Mouse (Mus musculus) kidney, postnatal 25 days (tissue): ENCODE data around the gene Cyp4f40.
A peak's percentile ranks its signal among the peaks of the same experiment; 100 is the strongest.
"Not testable (repeated sequence)": the region's sequence is repeated elsewhere in the genome, so short reads cannot be mapped to it uniquely, and the experiment has no call there.

Experiments
- DNase-seq, 2 experiments: peaks; one replicate each; pipeline ENCODE4 v3.0.0; 2021; ENCODE audit warnings: mixed read lengths in 2 of 2

Gene Cyp4f40

GRCm38 (mm10) chr17:32658712-32659111 is at the start of gene Cyp4f40:
Gene Cyp4f40, plus strand, starts transcription at chr17:32658900.
- peak; percentile 74 to 82 for DNase-seq

GRCm38 (mm10) chr17:32610231-32610630 is 48.5 kb upstream of the Cyp4f40 start:
- DNase-seq = not testable (repeated sequence)

GRCm38 (mm10) chr17:32610896-32611295 is 47.8 kb upstream of the Cyp4f40 start:
- no peak for DNase-seq

GRCm38 (mm10) chr17:32612417-32612816 is 46.3 kb upstream of the Cyp4f40 start:
- DNase-seq = no peak

GRCm38 (mm10) chr17:32617252-32617651 is 41.4 kb upstream of the Cyp4f40 start:
- no peak for DNase-seq

GRCm38 (mm10) chr17:32621018-32621417 is 37.7 kb upstream of the Cyp4f40 start, which contains the start of gene Cyp4f37:
Gene Cyp4f37, plus strand, starts transcription at chr17:32621309.
- DNase-seq = not testable (repeated sequence)

- DNase-seq = not testable (repeated sequence)
Measured at GRCm38 (mm10) chr17:32629726-32630125, 29.0 kb upstream of the Cyp4f40 start.

GRCm38 (mm10) chr17:32631936-32632335 is 26.8 kb upstream of the Cyp4f40 start:
- no peak for DNase-seq

GRCm38 (mm10) chr17:32634242-32634971 is 24.3 kb upstream of the Cyp4f40 start:
- not testable (repeated sequence) for DNase-seq

GRCm38 (mm10) chr17:32634972-32635314 is 23.8 kb upstream of the Cyp4f40 start:
- DNase-seq = peak; percentile 76 to 84

GRCm38 (mm10) chr17:32636341-32636740 is 22.4 kb upstream of the Cyp4f40 start:
- DNase-seq = no peak

GRCm38 (mm10) chr17:32637151-32637550 is 21.5 kb upstream of the Cyp4f40 start:
- no peak for DNase-seq

GRCm38 (mm10) chr17:32646631-32647030 is 12.1 kb upstream of the Cyp4f40 start:
- DNase-seq = no peak

- no peak for DNase-seq
Measured at GRCm38 (mm10) chr17:32653860-32654259, 4.8 kb upstream of the Cyp4f40 start.

- DNase-seq = no peak
Measured at GRCm38 (mm10) chr17:32657041-32657440, 1.7 kb upstream of the Cyp4f40 start.

- DNase-seq = no peak
Measured at GRCm38 (mm10) chr17:32658246-32658645, 454 bp upstream of the Cyp4f40 start.

GRCm38 (mm10) chr17:32673976-32674375 is 15.3 kb downstream of the Cyp4f40 start:
- DNase-seq = no peak

GRCm38 (mm10) chr17:32676040-32676635 is 17.4 kb downstream of the Cyp4f40 start:
- no peak for DNase-seq

- DNase-seq = peak in 1 of 2 experiments; percentile 76
Measured at GRCm38 (mm10) chr17:32680404-32680803, 21.7 kb downstream of the Cyp4f40 start.

GRCm38 (mm10) chr17:32685048-32685750 is 26.5 kb downstream of the Cyp4f40 start, which contains the start of gene Cyp4f15:
Gene Cyp4f15, plus strand, starts transcription at chr17:32685627.
- DNase-seq = peak; percentile 36 to 75

GRCm38 (mm10) chr17:32686722-32687121 is 28.0 kb downstream of the Cyp4f40 start:
- no peak for DNase-seq

- DNase-seq = no peak
Measured at GRCm38 (mm10) chr17:32690959-32691358, 32.3 kb downstream of the Cyp4f40 start.

- DNase-seq = peak; percentile 67 to 72
Measured at GRCm38 (mm10) chr17:32702826-32703225, 44.1 kb downstream of the Cyp4f40 start.

- DNase-seq = not testable (repeated sequence)
Measured at GRCm38 (mm10) chr17:32710541-32710940, 51.8 kb downstream of the Cyp4f40 start.
